Mouse (Mus musculus) embryonic facial prominence, embryonic 12.5 days (tissue): Measurements from ENCODE around the gene Eif4e2. TPM values are rescaled to one million over a fixed set of nuclear protein-coding genes. Genes with fewer than 3 reads are reported as not detected.
A peak's percentile ranks its signal among the peaks of the same experiment; 100 is the strongest.

ENCODE experiments used
- ATAC-seq: fragments of 200-750 bp; cut with Nextera tagmentation; 2 replicates; pipeline ENCODE4 v1.8.0; 2017; ENCODE audit not compliant: insufficient number of reproducible peaks, insufficient read depth, low FRiP score, low TSS enrichment
- H3K27ac ChIP-seq: fragments of 300-500 bp; sonication (generic); 2 replicates; pipeline ENCODE4 v1.5.1; 2016; ENCODE audit warnings: mild to moderate bottlenecking
- H3K27me3 ChIP-seq: fragments of 300-500 bp; sonication (generic); 2 replicates; pipeline ENCODE4 v1.6.1; 2016; ENCODE audit warnings: mild to moderate bottlenecking, moderate library complexity
- H3K36me3 ChIP-seq: fragments of 300-500 bp; sonication (generic); 2 replicates; pipeline ENCODE4 v1.6.1; 2016; ENCODE audit warnings: mild to moderate bottlenecking
- H3K4me1 ChIP-seq: fragments of 300-500 bp; sonication (generic); 2 replicates; pipeline ENCODE4 v1.6.1; 2016
- H3K4me2 ChIP-seq: fragments of 300-500 bp; sonication (generic); replicated peaks from 2 replicates; pipeline ENCODE4 v1.6.1; 2016; ENCODE audit warnings: mild to moderate bottlenecking, moderate library complexity
- H3K4me3 ChIP-seq: fragments of 300-500 bp; sonication (generic); 2 replicates; pipeline ENCODE4 v1.5.1; 2016; ENCODE audit warnings: mild to moderate bottlenecking
- H3K9ac ChIP-seq: fragments of 300-500 bp; sonication (generic); 2 replicates; pipeline ENCODE4 v1.6.1; 2016; ENCODE audit warnings: mild to moderate bottlenecking, moderate library complexity
- H3K9me3 ChIP-seq: fragments of 300-500 bp; sonication (generic); 2 replicates; pipeline ENCODE4 v1.6.1; 2016; ENCODE audit warnings: mild to moderate bottlenecking, moderate library complexity
- WGBS: fragments of 180-500 bp; shearing (Covaris S2); methylation state at CpG from one replicate; pipeline ENCODE4 v1.1.7; 2016; 5-methylcytosine and 5-hydroxymethylcytosine counted together
- polyA plus RNA-seq: library from polyadenylated mRNA; unstranded; fragments of >200 nt; fragmentation: Nextera tagmentation; extraction: Ambion mirVana; gene quantifications from 2 replicates; pipeline ENCODE4 v1.2.1, GENCODE M21; 2016

The Eif4e2 gene
- polyA plus RNA-seq, 1 experiment from 2014 or later = 179 TPM

GRCm38 (mm10) chr1:87239056-87239455 is 25.3 kb downstream of the Eif4e2 start:
- no peak for ATAC-seq
- WGBS = 63% methylated on average over 8 of the region's 8 CpGs

GRCm38 (mm10) chr1:87243021-87243420 is 29.3 kb downstream of the Eif4e2 start:
- Histone ChIP-seq H3K27ac (no peak overlapping the region), H3K9ac (no peak overlapping the region), H3K4me2 (no peak overlapping the region), H3K9me3 (no peaks in the 10 kb centered on the region), H3K4me3 (no peak overlapping the region), H3K36me3 (peaks cover 16% of the 10 kb centered on the region), H3K27me3 (no peaks in the 10 kb centered on the region), H3K4me1 (no peaks in the 10 kb centered on the region)
- WGBS = 88% methylated on average over 8 of the region's 8 CpGs
- ATAC-seq = no peak

More at GRCm38 (mm10) chr1:87239056-87239455, 25.3 kb downstream of the Eif4e2 start:
- Histone ChIP-seq H3K4me2 (no peak overlapping the region), H3K4me1 (no peaks in the 10 kb centered on the region), H3K9me3 (no peaks in the 10 kb centered on the region), H3K4me3 (no peak overlapping the region), H3K9ac (no peak overlapping the region), H3K27ac (no peak overlapping the region), H3K36me3 (peaks cover 32% of the 10 kb centered on the region), H3K27me3 (no peaks in the 10 kb centered on the region)

GRCm38 (mm10) chr1:87245430-87245829 is 31.7 kb downstream of the Eif4e2 start:
- no peak overlapping the region for H3K4me3 ChIP-seq
- no peaks in the 10 kb centered on the region for H3K27me3 ChIP-seq
- no peak overlapping the region for H3K27ac ChIP-seq
- peaks cover 3% of the 10 kb centered on the region; the same call in 1 of the 2 replicates for H3K36me3 ChIP-seq
- no peak for ATAC-seq
- no peaks in the 10 kb centered on the region for H3K9me3 ChIP-seq
- 26% methylated on average over 1 of the region's 1 CpGs for WGBS
- no peak overlapping the region for H3K9ac ChIP-seq
- H3K4me1 ChIP-seq = no peaks in the 10 kb centered on the region
- H3K4me2 ChIP-seq = no peak overlapping the region

GRCm38 (mm10) chr1:87245929-87246815 is 32.5 kb downstream of the Eif4e2 start:
- H3K27me3 ChIP-seq = no peaks in the 10 kb centered on the region
- H3K4me3 ChIP-seq = no peak overlapping the region
- no peak overlapping the region for H3K27ac ChIP-seq
- peak; percentile 87 for ATAC-seq
- H3K9ac ChIP-seq = no peak overlapping the region
- 28% methylated on average over 22 of the region's 22 CpGs for WGBS
- no peaks in the 10 kb centered on the region for H3K4me1 ChIP-seq
- no peaks in the 10 kb centered on the region for H3K9me3 ChIP-seq
- H3K36me3 ChIP-seq = peaks cover 3% of the 10 kb centered on the region; the same call in 1 of the 2 replicates
- H3K4me2 ChIP-seq = peak overlapping the region; percentile 32

GRCm38 (mm10) chr1:87252040-87252609 is 38.4 kb downstream of the Eif4e2 start:
- H3K4me2 ChIP-seq = no peak overlapping the region
- ATAC-seq = no peak
- no peak overlapping the region for H3K27ac ChIP-seq
- H3K27me3 ChIP-seq = no peaks in the 10 kb centered on the region
- H3K4me3 ChIP-seq = no peak overlapping the region
- H3K36me3 ChIP-seq = no peaks in the 10 kb centered on the region
- no peaks in the 10 kb centered on the region for H3K9me3 ChIP-seq
- 57% methylated on average over 5 of the region's 5 CpGs for WGBS
- H3K9ac ChIP-seq = no peak overlapping the region
- H3K4me1 ChIP-seq = no peaks in the 10 kb centered on the region

- Histone ChIP-seq H3K27ac (no peak overlapping the region), H3K4me1 (no peaks in the 10 kb centered on the region), H3K9ac (no peak overlapping the region), H3K27me3 (peaks cover 22% of the 10 kb centered on the region), H3K4me3 (no peak overlapping the region), H3K9me3 (no peaks in the 10 kb centered on the region), H3K36me3 (no peaks in the 10 kb centered on the region), H3K4me2 (no peak overlapping the region)
- 60% methylated on average over 4 of the region's 4 CpGs for WGBS
- no peak for ATAC-seq
Measured at GRCm38 (mm10) chr1:87255173-87255572, 41.5 kb downstream of the Eif4e2 start.

GRCm38 (mm10) chr1:87257691-87258090 is 44.0 kb downstream of the Eif4e2 start:
- 18% methylated on average over 11 of the region's 11 CpGs for WGBS
- no peak overlapping the region for H3K4me2 ChIP-seq
- H3K36me3 ChIP-seq = no peaks in the 10 kb centered on the region
- H3K27ac ChIP-seq = no peak overlapping the region
- H3K4me1 ChIP-seq = no peaks in the 10 kb centered on the region
- no peak overlapping the region for H3K9ac ChIP-seq
- no peak overlapping the region for H3K4me3 ChIP-seq
- peaks cover 45% of the 10 kb centered on the region for H3K27me3 ChIP-seq
- no peak for ATAC-seq
- H3K9me3 ChIP-seq = no peaks in the 10 kb centered on the region

GRCm38 (mm10) chr1:87258484-87258883 is 44.8 kb downstream of the Eif4e2 start:
- Histone ChIP-seq H3K27ac (no peak overlapping the region), H3K4me1 (no peaks in the 10 kb centered on the region), H3K36me3 (no peaks in the 10 kb centered on the region), H3K4me2 (no peak overlapping the region), H3K9me3 (no peaks in the 10 kb centered on the region), H3K9ac (no peak overlapping the region), H3K4me3 (no peak overlapping the region), H3K27me3 (peaks cover 53% of the 10 kb centered on the region)
- ATAC-seq = no peak
- WGBS = 13% methylated on average over 14 of the region's 14 CpGs

- WGBS = 91% methylated on average over 2 of the region's 2 CpGs
- Histone ChIP-seq H3K36me3 (no peaks in the 10 kb centered on the region), H3K27me3 (peaks cover 60% of the 10 kb centered on the region), H3K27ac (no peak overlapping the region), H3K9ac (no peak overlapping the region), H3K4me2 (no peak overlapping the region), H3K4me3 (no peak overlapping the region), H3K4me1 (peaks cover 6% of the 10 kb centered on the region; the same call in 1 of the 2 replicates), H3K9me3 (no peaks in the 10 kb centered on the region)
- no peak for ATAC-seq
Measured at GRCm38 (mm10) chr1:87259316-87259715, 45.6 kb downstream of the Eif4e2 start.

- ATAC-seq = no peak
- Histone ChIP-seq H3K9ac (no peak overlapping the region), H3K36me3 (no peaks in the 10 kb centered on the region), H3K9me3 (no peaks in the 10 kb centered on the region), H3K27ac (no peak overlapping the region), H3K4me3 (no peak overlapping the region), H3K4me1 (peaks cover 20% of the 10 kb centered on the region), H3K27me3 (peaks cover 91% of the 10 kb centered on the region), H3K4me2 (no peak overlapping the region)
- WGBS = 3% methylated on average over 9 of the region's 9 CpGs
Measured at GRCm38 (mm10) chr1:87263257-87263656, 49.5 kb downstream of the Eif4e2 start.

GRCm38 (mm10) chr1:87263796-87264133 is 50.1 kb downstream of the Eif4e2 start:
- ATAC-seq = no peak
- no peak overlapping the region for H3K9ac ChIP-seq
- WGBS = under 1% methylated on average over 12 of the region's 12 CpGs
- peak overlapping the region; percentile 96 for H3K4me2 ChIP-seq
- H3K36me3 ChIP-seq = no peaks in the 10 kb centered on the region
- H3K27me3 ChIP-seq = peaks cover 90% of the 10 kb centered on the region
- H3K4me3 ChIP-seq = peak overlapping the region; percentile 52
- peaks cover 20% of the 10 kb centered on the region for H3K4me1 ChIP-seq
- H3K9me3 ChIP-seq = no peaks in the 10 kb centered on the region
- H3K27ac ChIP-seq = no peak overlapping the region
